ENCODE assay signal across 15 mouse cellular contexts in genomic region chr14:118232381-118232970, GRCm38 (mm10). TPM values are rescaled to one million over a fixed set of nuclear protein-coding genes. Genes with fewer than 3 reads are reported as not detected.
DNase-seq lines count a peak whose midpoint lies in the region; ATAC-seq and TF ChIP-seq lines count a peak whose summit lies in the region.
"Had no signal": no experiment of that assay in that cellular context is flagged by ENCODE, and none has a peak within 500 bp of the region (broad histone marks: within the 10 kb centered on the region; RNA-seq: fewer than 3 reads in every experiment).

No protein-coding gene starts in this region.

- H3K4me2 ChIP-seq in lung, embryonic 14.5 days, result no peak overlapping the region
- H3K4me2 ChIP-seq in forebrain, embryonic 15.5 days (replicated peaks), result peak overlapping the region; percentile 53
- peak overlapping the region; percentile 61 for H3K4me2 ChIP-seq in midbrain, embryonic 13.5 days (replicated peaks)
- H3K4me2 ChIP-seq: liver, embryonic 13.5 days had no signal

- peak; percentile 39 for DNase-seq in lung, embryonic 14.5 days
- no peak for DNase-seq in lung, postnatal 10 days
- no peak for DNase-seq in cerebellum, adult 8-10 months
- no peak for DNase-seq in ovary, postnatal 14 days (ENCODE audit: low spot score)
- DNase-seq in left cerebral cortex, postnatal 36 days (ENCODE audit: low spot score in 2 of 2), result no peak
- DNase-seq: liver, embryonic 13.5 days; right cerebral cortex, adult 18-20 months had no signal

- H3K4me3 ChIP-seq in lung, embryonic 14.5 days (ENCODE audit: low read depth, low read length), result no peak overlapping the region
- peak overlapping the region; percentile 28 for H3K4me3 ChIP-seq in forebrain, embryonic 15.5 days
- peak overlapping the region; percentile 37 for H3K4me3 ChIP-seq in midbrain, embryonic 13.5 days (replicated peaks)
- H3K4me3 ChIP-seq: liver, embryonic 13.5 days had no signal

- no peaks in the 10 kb centered on the region for H3K4me1 ChIP-seq in lung, embryonic 14.5 days (ENCODE audit: insufficient read depth)
- peaks cover 76% of the 10 kb centered on the region for H3K4me1 ChIP-seq in forebrain, embryonic 15.5 days
- peaks cover 72% of the 10 kb centered on the region for H3K4me1 ChIP-seq in midbrain, embryonic 13.5 days (replicated peaks)

- no peak for TF ChIP-seq CTCF in lung, embryonic 14.5 days (IDR thresholded peaks at IDR 0.05; ENCODE audit: low read depth)

- peaks cover 97% of the 10 kb centered on the region for H3K27me3 ChIP-seq in lung, embryonic 14.5 days (ENCODE audit: insufficient read depth, low read length)
- H3K27me3 ChIP-seq in forebrain, embryonic 15.5 days, result peaks cover 17% of the 10 kb centered on the region
- peaks cover 44% of the 10 kb centered on the region for H3K27me3 ChIP-seq in midbrain, embryonic 13.5 days

- no peaks in the 10 kb centered on the region for H3K9me3 ChIP-seq in lung, embryonic 14.5 days (ENCODE audit: low read depth, low read length)
- H3K9me3 ChIP-seq in forebrain, embryonic 15.5 days, result no peaks in the 10 kb centered on the region
- H3K9me3 ChIP-seq in midbrain, embryonic 13.5 days, result no peaks in the 10 kb centered on the region
- H3K9me3 ChIP-seq: liver, embryonic 13.5 days had no signal

- no peaks in the 10 kb centered on the region for H3K36me3 ChIP-seq in lung, embryonic 14.5 days (ENCODE audit: insufficient read depth)
- H3K36me3 ChIP-seq in forebrain, embryonic 15.5 days, result no peaks in the 10 kb centered on the region
- peaks cover 5% of the 10 kb centered on the region; the same call in 1 of the 2 replicates for H3K36me3 ChIP-seq in midbrain, embryonic 13.5 days
- H3K36me3 ChIP-seq: liver, embryonic 13.5 days had no signal

- intact Hi-C loops in left cerebral cortex, postnatal 36 days (cut with DNase I), result no loop called here

- ATAC-seq in lung, embryonic 14.5 days (ENCODE audit: insufficient read depth), result no peak
- ATAC-seq in forebrain, embryonic 15.5 days (replicated peaks), result no peak
- no peak for ATAC-seq in midbrain, embryonic 13.5 days
- no peak for ATAC-seq in megakaryocyte progenitor cell, adult 5-6 weeks (replicated peaks; ENCODE audit: poor library complexity)

- H3K9ac ChIP-seq in lung, embryonic 14.5 days, result no peak overlapping the region
- H3K9ac ChIP-seq in forebrain, embryonic 15.5 days (replicated peaks), result no peak overlapping the region
- peak overlapping the region; percentile 56 for H3K9ac ChIP-seq in midbrain, embryonic 13.5 days (replicated peaks)
- H3K9ac ChIP-seq: liver, embryonic 13.5 days had no signal

- WGBS in lung, embryonic 14.5 days, result 4% methylated on average over 8 of the region's 8 CpGs
- 2% methylated on average over 8 of the region's 8 CpGs for WGBS in forebrain, embryonic 15.5 days
- WGBS in midbrain, embryonic 13.5 days, result 3% methylated on average over 8 of the region's 8 CpGs

- no peak overlapping the region for H3K27ac ChIP-seq in lung, embryonic 14.5 days (ENCODE audit: low read depth)
- H3K27ac ChIP-seq in forebrain, embryonic 15.5 days (replicated peaks), result peak overlapping the region; percentile 83
- peak overlapping the region; percentile 84 for H3K27ac ChIP-seq in midbrain, embryonic 13.5 days
- H3K27ac ChIP-seq: liver, embryonic 13.5 days had no signal

RNA-seq across cellular contexts. Expression of gene Sox21, which starts 4.4 kb away (rescaled TPM):
- 1.2 and 1.4 TPM in 2 replicates for polyA plus RNA-seq in lung, embryonic 14.5 days (2014; fragmentation: Nextera tagmentation; extraction: Ambion mirVana)
- polyA plus RNA-seq in forebrain, embryonic 15.5 days (2015; fragmentation: Nextera tagmentation; extraction: Ambion mirVana), result 8.0 and 8.8 TPM in 2 replicates
- polyA plus RNA-seq in midbrain, embryonic 13.5 days (2015; fragmentation: Nextera tagmentation; extraction: Ambion mirVana), result 12.2 and 16.7 TPM in 2 replicates
- not detected in 2 replicates for total RNA-seq in megakaryocyte progenitor cell, adult 5-6 weeks (2015)
- not detected in 2 replicates for total RNA-seq in megakaryocyte progenitor cell, adult 5-6 weeks (2017)
- total RNA-seq in left cerebral cortex, postnatal 36 days (2021), result 10 to 100 TPM in 1 of 2 experiments, 1 to 10 TPM in 1; 7.9 to 11.2 TPM
- total RNA-seq: hematopoietic stem cell, adult 5-6 weeks; megakaryocyte-erythroid progenitor cell, adult 5-6 weeks had no signal
- polyA plus RNA-seq: liver, embryonic 13.5 days; testis, adult 2 months had no signal

RNA-seq across cellular contexts. Expression of gene Gm9376, which starts 34.3 kb away (rescaled TPM):
- polyA plus RNA-seq in lung, embryonic 14.5 days (2014; fragmentation: Nextera tagmentation; extraction: Ambion mirVana), result not detected in 2 replicates
- not detected in 2 replicates for polyA plus RNA-seq in forebrain, embryonic 15.5 days (2015; fragmentation: Nextera tagmentation; extraction: Ambion mirVana)
- polyA plus RNA-seq in midbrain, embryonic 13.5 days (2015; fragmentation: Nextera tagmentation; extraction: Ambion mirVana), result not detected in 2 replicates
- total RNA-seq in megakaryocyte progenitor cell, adult 5-6 weeks (2015), result not detected in 2 replicates
- total RNA-seq in megakaryocyte progenitor cell, adult 5-6 weeks (2017), result not detected in 2 replicates
- total RNA-seq in left cerebral cortex, postnatal 36 days (2021), result not detected
- total RNA-seq: gastrocnemius, postnatal 4 days; hematopoietic stem cell, adult 5-6 weeks; layer of hippocampus, postnatal 10 days; megakaryocyte-erythroid progenitor cell, adult 5-6 weeks had no signal
- polyA plus RNA-seq: liver, embryonic 13.5 days; testis, adult 2 months had no signal
